Mouse (Mus musculus): ENCODE data around the gene Pcyt1a. TPM values are rescaled to one million over a fixed set of nuclear protein-coding genes. Genes with fewer than 3 reads are reported as not detected.
"Not testable (repeated sequence)": the region's sequence is repeated elsewhere in the genome, so short reads cannot be mapped to it uniquely, and the experiment has no call there.

Gene Pcyt1a
- total and polyA plus RNA-seq, 2 experiments, result 28.6 to 56.1 TPM

GRCm38 (mm10) chr16:32485209-32485608 is 54.5 kb downstream of the Pcyt1a start:
- Histone ChIP-seq H3K36me3 (ENCODE audit: control insufficient read depth, insufficient read depth, low read length) (no peaks in the 10 kb centered on the region), H3K4me1 (ENCODE audit: control insufficient read depth, insufficient read depth, low read length) (no peaks in the 10 kb centered on the region), H3K27ac (replicated peaks; ENCODE audit: insufficient read depth, low read depth, low read length) (no peak overlapping the region), H3K79me2 (ENCODE audit: control insufficient read depth, insufficient read depth, low read length) (no peaks in the 10 kb centered on the region), H3K4me3 (ENCODE audit: insufficient read depth, low read depth, low read length) (no peak overlapping the region), H3K27me3 (ENCODE audit: control insufficient read depth, insufficient read depth, low read length) (no peaks in the 10 kb centered on the region), H3K9ac (ENCODE audit: low read depth, low read length) (no peak overlapping the region)
- TF ChIP-seq POLR2A (IDR thresholded peaks at IDR 0.05; ENCODE audit: extremely low read depth, insufficient read depth, low read length), result no peak
- no peak for TF ChIP-seq CTCF (IDR thresholded peaks at IDR 0.05; ENCODE audit: low read depth, low read length)
- no peak for DNase-seq (ENCODE audit: extremely low read depth, low read depth, low spot score)
- 79% methylated on average over 2 of the region's 2 CpGs for WGBS

GRCm38 (mm10) chr16:32486046-32486445 is 55.3 kb downstream of the Pcyt1a start:
- Histone ChIP-seq H3K79me2 (ENCODE audit: control insufficient read depth, insufficient read depth, low read length) (no peaks in the 10 kb centered on the region), H3K36me3 (ENCODE audit: control insufficient read depth, insufficient read depth, low read length) (no peaks in the 10 kb centered on the region), H3K27ac (replicated peaks; ENCODE audit: insufficient read depth, low read depth, low read length) (no peak overlapping the region), H3K27me3 (ENCODE audit: control insufficient read depth, insufficient read depth, low read length) (no peaks in the 10 kb centered on the region), H3K9ac (ENCODE audit: low read depth, low read length) (no peak overlapping the region), H3K4me3 (ENCODE audit: insufficient read depth, low read depth, low read length) (no peak overlapping the region), H3K4me1 (ENCODE audit: control insufficient read depth, insufficient read depth, low read length) (no peaks in the 10 kb centered on the region)
- DNase-seq (ENCODE audit: extremely low read depth, low read depth, low spot score), result no peak
- TF ChIP-seq POLR2A (IDR thresholded peaks at IDR 0.05; ENCODE audit: extremely low read depth, insufficient read depth, low read length) (no peak), CTCF (IDR thresholded peaks at IDR 0.05; ENCODE audit: low read depth, low read length) (no peak)
- WGBS, result 78% methylated on average over 6 of the region's 6 CpGs

GRCm38 (mm10) chr16:32487234-32488111 is 56.8 kb downstream of the Pcyt1a start, which contains the start of gene Slc51a:
Gene Slc51a, minus strand, starts transcription at chr16:32487879.
- Histone ChIP-seq H3K9ac (ENCODE audit: low read depth, low read length) (no peak within 1 kb of the TSS), H3K27ac (replicated peaks; ENCODE audit: insufficient read depth, low read depth, low read length) (no peak within 1 kb of the TSS), H3K4me3 (ENCODE audit: insufficient read depth, low read depth, low read length) (no peak within 1 kb of the TSS), H3K79me2 (ENCODE audit: control insufficient read depth, insufficient read depth, low read length) (no peaks in the 10 kb centered on the region), H3K27me3 (ENCODE audit: control insufficient read depth, insufficient read depth, low read length) (no peaks in the 10 kb centered on the region), H3K4me1 (ENCODE audit: control insufficient read depth, insufficient read depth, low read length) (no peaks in the 10 kb centered on the region), H3K36me3 (ENCODE audit: control insufficient read depth, insufficient read depth, low read length) (no peaks in the 10 kb centered on the region)
- TF ChIP-seq POLR2A (IDR thresholded peaks at IDR 0.05; ENCODE audit: extremely low read depth, insufficient read depth, low read length), result no peak
- no peak for TF ChIP-seq CTCF (IDR thresholded peaks at IDR 0.05; ENCODE audit: low read depth, low read length)
- 71% methylated on average over 15 of the region's 15 CpGs for WGBS
- DNase-seq (ENCODE audit: extremely low read depth, low read depth, low spot score), result no peak

DNA sequence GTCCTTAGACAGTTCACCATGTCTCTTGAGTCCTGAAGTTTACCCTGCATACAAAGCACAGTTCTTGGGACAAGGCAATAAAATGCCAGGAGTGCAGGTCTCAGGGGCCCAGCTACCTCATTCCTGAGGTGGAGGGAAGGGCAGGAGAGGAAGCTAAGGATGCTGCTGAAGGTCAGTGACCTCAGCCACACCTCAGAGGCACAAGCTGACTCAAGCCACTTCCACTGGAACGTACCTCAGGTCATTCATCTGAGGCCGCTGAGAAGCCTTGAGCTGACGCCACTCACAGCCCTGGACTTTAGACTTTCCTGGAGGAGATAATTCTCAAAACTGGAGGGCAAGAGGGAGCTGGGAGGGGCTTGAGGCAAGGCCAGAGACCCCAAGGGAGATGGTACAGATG is 58.2 kb downstream of the Pcyt1a start:
- H3K4me3 ChIP-seq (ENCODE audit: insufficient read depth, low read depth, low read length), result no peak overlapping the region
- no peaks in the 10 kb centered on the region for H3K27me3 ChIP-seq (ENCODE audit: control insufficient read depth, insufficient read depth, low read length)
- 87% methylated on average over 3 of the region's 3 CpGs for WGBS
- H3K36me3 ChIP-seq (ENCODE audit: control insufficient read depth, insufficient read depth, low read length), result no peaks in the 10 kb centered on the region
- no peaks in the 10 kb centered on the region for H3K79me2 ChIP-seq (ENCODE audit: control insufficient read depth, insufficient read depth, low read length)
- H3K27ac ChIP-seq (replicated peaks; ENCODE audit: insufficient read depth, low read depth, low read length), result no peak overlapping the region
- no peak for DNase-seq (ENCODE audit: extremely low read depth, low read depth, low spot score)
- no peak overlapping the region for H3K9ac ChIP-seq (ENCODE audit: low read depth, low read length)
- TF ChIP-seq CTCF (IDR thresholded peaks at IDR 0.05; ENCODE audit: low read depth, low read length) (no peak), POLR2A (IDR thresholded peaks at IDR 0.05; ENCODE audit: extremely low read depth, insufficient read depth, low read length) (no peak)
- no peaks in the 10 kb centered on the region for H3K4me1 ChIP-seq (ENCODE audit: control insufficient read depth, insufficient read depth, low read length)

DNA sequence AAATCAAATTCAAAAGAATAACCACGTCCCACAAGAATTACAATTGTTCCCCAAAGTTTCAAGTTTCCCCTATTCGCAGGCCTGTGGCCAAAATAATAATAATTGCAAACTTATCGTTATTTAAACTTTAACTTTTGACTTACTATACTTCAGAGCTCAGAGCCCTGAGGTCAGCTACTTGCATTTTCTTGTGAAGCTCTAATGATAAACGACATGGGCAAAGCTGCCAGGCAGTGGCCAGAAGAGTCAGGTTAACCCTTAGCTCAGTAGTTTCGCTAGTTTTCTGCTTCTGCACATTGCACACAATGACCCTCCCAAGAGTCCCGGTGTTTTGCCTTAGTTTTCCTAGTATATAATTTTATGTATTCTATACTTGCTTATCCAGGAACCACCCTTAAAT is 63.6 kb downstream of the Pcyt1a start:
- not testable (repeated sequence) for H3K79me2 ChIP-seq (ENCODE audit: control insufficient read depth, insufficient read depth, low read length); H3K27ac ChIP-seq (replicated peaks; ENCODE audit: insufficient read depth, low read depth, low read length); H3K4me1 ChIP-seq (ENCODE audit: control insufficient read depth, insufficient read depth, low read length); H3K9ac ChIP-seq (ENCODE audit: low read depth, low read length); DNase-seq (ENCODE audit: extremely low read depth, low read depth, low spot score); H3K27me3 ChIP-seq (ENCODE audit: control insufficient read depth, insufficient read depth, low read length); H3K36me3 ChIP-seq (ENCODE audit: control insufficient read depth, insufficient read depth, low read length); H3K4me3 ChIP-seq (ENCODE audit: insufficient read depth, low read depth, low read length)
- WGBS, result 72% methylated on average over 6 of the region's 6 CpGs

GRCm38 (mm10) chr16:32495965-32496364 is 65.2 kb downstream of the Pcyt1a start, which contains the start of gene Zdhhc19:
Gene Zdhhc19, plus strand, starts transcription at chr16:32496265.
- 81% methylated on average over 3 of the region's 3 CpGs for WGBS

More at GRCm38 (mm10) chr16:32495965-32496364, 65.2 kb downstream of the Pcyt1a start, which contains the start of gene Zdhhc19:
- H3K79me2 ChIP-seq (ENCODE audit: control insufficient read depth, insufficient read depth, low read length), result no peaks in the 10 kb centered on the region
- H3K27ac ChIP-seq (replicated peaks; ENCODE audit: insufficient read depth, low read depth, low read length), result no peak within 1 kb of the TSS
- no peak within 1 kb of the TSS for H3K4me3 ChIP-seq (ENCODE audit: insufficient read depth, low read depth, low read length)
- H3K4me1 ChIP-seq (ENCODE audit: control insufficient read depth, insufficient read depth, low read length), result no peaks in the 10 kb centered on the region
- no peak within 1 kb of the TSS for H3K9ac ChIP-seq (ENCODE audit: low read depth, low read length)
- no peak for TF ChIP-seq POLR2A (IDR thresholded peaks at IDR 0.05; ENCODE audit: extremely low read depth, insufficient read depth, low read length)
- no peak for TF ChIP-seq CTCF (IDR thresholded peaks at IDR 0.05; ENCODE audit: low read depth, low read length)
- H3K27me3 ChIP-seq (ENCODE audit: control insufficient read depth, insufficient read depth, low read length), result no peaks in the 10 kb centered on the region
- no peak for DNase-seq (ENCODE audit: extremely low read depth, low read depth, low spot score)
- H3K36me3 ChIP-seq (ENCODE audit: control insufficient read depth, insufficient read depth, low read length), result no peaks in the 10 kb centered on the region

Measured in liver, adult 2 months (tissue).